Comparison of ENCODE assay signal across 15 mouse cellular contexts in the genomic region with DNA sequence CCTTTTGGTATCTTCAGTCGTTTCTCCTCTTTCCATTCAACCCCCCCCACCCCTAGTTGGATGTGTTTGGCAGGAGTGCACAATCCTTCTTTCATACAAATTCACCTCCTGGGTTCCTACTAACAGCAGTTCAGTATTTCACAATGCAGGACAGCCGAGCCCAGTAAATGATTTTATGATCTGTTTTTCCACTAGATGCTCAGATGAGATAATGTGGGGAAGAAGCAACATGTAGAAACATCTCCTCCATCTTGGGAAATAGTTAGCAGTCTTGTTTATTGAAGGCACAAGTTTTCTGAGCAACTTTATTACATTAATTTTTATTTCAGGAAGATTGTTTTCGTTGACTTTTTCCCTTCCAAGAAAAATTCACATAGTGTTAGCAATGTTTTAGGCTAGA. TPM values are rescaled to one million over a fixed set of nuclear protein-coding genes. Genes with fewer than 3 reads are reported as not detected.
"Had no signal": no experiment of that assay in that cellular context is flagged by ENCODE, and none has a peak within 500 bp of the region (broad histone marks: within the 10 kb centered on the region; RNA-seq: fewer than 3 reads in every experiment).

No protein-coding gene starts in this region.

- DNase-seq: liver, postnatal 0 days; lung, adult 2 months; right cerebral cortex, postnatal 14 days; spleen, adult 18-20 months; thymus, adult 18-20 months; thymus, postnatal 14 days; thymus, postnatal 36 days had no signal

- ATAC-seq: liver, postnatal 0 days; midbrain, embryonic 13.5 days; midbrain, embryonic 15.5 days had no signal

- H3K36me3 ChIP-seq: liver, embryonic 15.5 days; lung, embryonic 15.5 days; midbrain, embryonic 13.5 days; midbrain, embryonic 15.5 days; neural tube, embryonic 12.5 days had no signal

- H3K27me3 ChIP-seq: liver, embryonic 15.5 days; lung, embryonic 15.5 days; megakaryocyte, embryonic 14.5 days; midbrain, embryonic 13.5 days; midbrain, embryonic 15.5 days; neural tube, embryonic 12.5 days had no signal

- H3K4me2 ChIP-seq: liver, embryonic 15.5 days; lung, embryonic 15.5 days; midbrain, embryonic 11.5 days; midbrain, embryonic 13.5 days; midbrain, embryonic 15.5 days; neural tube, embryonic 12.5 days had no signal

- H3K4me3 ChIP-seq: liver, embryonic 15.5 days; lung, embryonic 15.5 days; megakaryocyte, embryonic 14.5 days; midbrain, embryonic 13.5 days; midbrain, embryonic 15.5 days; neural tube, embryonic 12.5 days had no signal

- H3K9ac ChIP-seq: liver, embryonic 15.5 days; liver, postnatal 0 days; lung, embryonic 15.5 days; midbrain, embryonic 13.5 days; midbrain, embryonic 15.5 days; neural tube, embryonic 12.5 days had no signal

- H3K27ac ChIP-seq: liver, embryonic 15.5 days; lung, embryonic 15.5 days; macrophage; midbrain, embryonic 13.5 days; midbrain, embryonic 15.5 days; neural tube, embryonic 12.5 days had no signal

- H3K4me1 ChIP-seq: liver, embryonic 15.5 days; megakaryocyte, embryonic 14.5 days; midbrain, embryonic 13.5 days; midbrain, embryonic 15.5 days; neural tube, embryonic 12.5 days had no signal

- H3K9me3 ChIP-seq: liver, embryonic 15.5 days; lung, embryonic 15.5 days; midbrain, embryonic 13.5 days; midbrain, embryonic 15.5 days; neural tube, embryonic 12.5 days had no signal

RNA-seq across cellular contexts. Expression of a gene that starts 40.7 kb away (rescaled TPM):
- polyA plus RNA-seq: macrophage had no signal
